Mouse (Mus musculus) forebrain, embryonic 11.5 days (tissue): Measurements from ENCODE around the gene Spata46. TPM values are rescaled to one million over a fixed set of nuclear protein-coding genes. Genes with fewer than 3 reads are reported as not detected.

Experiments
- ATAC-seq: fragments of 200-750 bp; cut with Nextera tagmentation; replicated peaks from 2 replicates; pipeline ENCODE4 v1.8.0; 2017; ENCODE audit warnings: moderate TSS enrichment; ENCODE audit not compliant: low FRiP score
- DNase-seq: peaks from one replicate; pipeline ENCODE4 v3.0.0-alpha.2; 2017; ENCODE audit warnings: low spot score
- H3K27ac ChIP-seq: fragments of 300-500 bp; sonication (generic); 2 replicates; pipeline ENCODE4 v1.5.1; 2014; ENCODE audit warnings: low read depth, low read length
- H3K27me3 ChIP-seq: fragments of 300-500 bp; sonication (generic); 2 replicates; pipeline ENCODE4 v1.6.1; 2014; ENCODE audit warnings: mild to moderate bottlenecking, low read length, mixed read lengths; ENCODE audit not compliant: control insufficient read depth, insufficient read depth
- H3K36me3 ChIP-seq: fragments of 300-500 bp; sonication (generic); 2 replicates; pipeline ENCODE4 v1.6.1; 2014; ENCODE audit warnings: mild to moderate bottlenecking, low read length, moderate library complexity, mixed read lengths; ENCODE audit not compliant: control insufficient read depth, insufficient read depth
- H3K4me1 ChIP-seq: fragments of 300-500 bp; sonication (generic); replicated peaks from 2 replicates; pipeline ENCODE4 v1.6.1; 2014; ENCODE audit warnings: low read length, mixed read lengths; ENCODE audit not compliant: control insufficient read depth, insufficient read depth
- H3K4me2 ChIP-seq: fragments of 300-500 bp; sonication (generic); 2 replicates; pipeline ENCODE4 v1.6.1; 2014; ENCODE audit warnings: low read depth, mild to moderate bottlenecking, low read length, moderate library complexity, mixed read lengths; ENCODE audit not compliant: severe bottlenecking
- H3K4me3 ChIP-seq: fragments of 300-500 bp; sonication (generic); 2 replicates; pipeline ENCODE4 v1.5.1; 2014; ENCODE audit warnings: low read depth, low read length
- H3K9ac ChIP-seq: fragments of 300-500 bp; sonication (generic); 2 replicates; pipeline ENCODE4 v1.6.1; 2014; ENCODE audit warnings: low read length
- H3K9me3 ChIP-seq: fragments of 300-500 bp; sonication (generic); 2 replicates; pipeline ENCODE4 v1.6.1; 2016; ENCODE audit warnings: low read length, mixed read lengths; ENCODE audit not compliant: control insufficient read depth
- WGBS: fragments of 180-500 bp; shearing (Covaris S2); extraction: QIAGEN DNeasy Blood & Tissue Kit; methylation state at CpG from one replicate; pipeline ENCODE4 v1.1.7; 2014; 5-methylcytosine and 5-hydroxymethylcytosine counted together
- polyA plus RNA-seq: library from polyadenylated mRNA; unstranded; fragments of >200 nt; fragmentation: Nextera tagmentation; extraction: Ambion mirVana; gene quantifications from 2 replicates; pipeline ENCODE4 v1.2.1, GENCODE M21; 2014

The Spata46 gene
- polyA plus RNA-seq, 1 experiment from 2014 or later = 3.2 TPM

DNA sequence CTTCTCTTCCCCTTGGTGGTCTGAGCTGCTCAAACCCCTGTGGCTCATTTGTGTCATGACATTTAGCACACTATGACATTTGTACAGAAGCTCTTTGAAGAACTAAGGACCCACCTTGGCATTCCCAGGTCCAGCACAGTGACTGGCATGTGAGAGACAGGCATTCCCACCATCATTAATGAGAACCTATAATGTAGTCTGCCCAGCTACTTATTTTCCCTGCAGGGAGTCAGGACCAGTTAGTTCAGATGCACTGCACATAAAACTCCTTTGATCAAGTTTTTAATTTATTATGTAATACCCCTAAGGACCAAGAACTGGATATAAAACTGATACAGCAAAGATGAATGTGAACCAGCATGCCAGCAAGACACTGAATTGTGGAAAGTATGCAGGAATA lies 42.5 kb downstream of the Spata46 start:
- Histone ChIP-seq H3K9me3 (no peaks in the 10 kb centered on the region), H3K4me2 (no peak overlapping the region), H3K4me1 (no peaks in the 10 kb centered on the region), H3K9ac (no peak overlapping the region), H3K27me3 (no peaks in the 10 kb centered on the region), H3K27ac (no peak overlapping the region), H3K36me3 (no peaks in the 10 kb centered on the region), H3K4me3 (no peak overlapping the region)
- no peak for DNase-seq
- ATAC-seq = no peak

DNA sequence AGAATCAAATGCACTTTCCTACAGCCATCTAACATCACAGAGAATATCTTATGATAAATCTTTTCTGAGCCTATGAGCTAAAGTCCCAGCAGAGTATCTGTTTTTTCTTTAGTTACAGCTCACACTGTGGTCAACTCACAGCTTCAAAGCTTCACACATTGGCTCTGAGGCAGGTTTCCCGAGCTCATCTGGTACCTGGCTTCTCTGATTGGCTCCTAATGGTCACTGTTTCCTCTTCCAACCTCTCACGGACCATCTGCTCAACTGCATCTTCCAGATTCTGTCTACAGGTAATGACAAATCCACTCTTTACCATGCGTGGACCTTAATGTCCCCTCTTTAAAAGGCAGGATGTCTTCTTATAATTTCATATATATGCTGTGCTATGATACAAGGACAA lies 44.7 kb downstream of the Spata46 start:
- no peaks in the 10 kb centered on the region for H3K27me3 ChIP-seq
- H3K27ac ChIP-seq = no peak overlapping the region
- DNase-seq = no peak

DNA sequence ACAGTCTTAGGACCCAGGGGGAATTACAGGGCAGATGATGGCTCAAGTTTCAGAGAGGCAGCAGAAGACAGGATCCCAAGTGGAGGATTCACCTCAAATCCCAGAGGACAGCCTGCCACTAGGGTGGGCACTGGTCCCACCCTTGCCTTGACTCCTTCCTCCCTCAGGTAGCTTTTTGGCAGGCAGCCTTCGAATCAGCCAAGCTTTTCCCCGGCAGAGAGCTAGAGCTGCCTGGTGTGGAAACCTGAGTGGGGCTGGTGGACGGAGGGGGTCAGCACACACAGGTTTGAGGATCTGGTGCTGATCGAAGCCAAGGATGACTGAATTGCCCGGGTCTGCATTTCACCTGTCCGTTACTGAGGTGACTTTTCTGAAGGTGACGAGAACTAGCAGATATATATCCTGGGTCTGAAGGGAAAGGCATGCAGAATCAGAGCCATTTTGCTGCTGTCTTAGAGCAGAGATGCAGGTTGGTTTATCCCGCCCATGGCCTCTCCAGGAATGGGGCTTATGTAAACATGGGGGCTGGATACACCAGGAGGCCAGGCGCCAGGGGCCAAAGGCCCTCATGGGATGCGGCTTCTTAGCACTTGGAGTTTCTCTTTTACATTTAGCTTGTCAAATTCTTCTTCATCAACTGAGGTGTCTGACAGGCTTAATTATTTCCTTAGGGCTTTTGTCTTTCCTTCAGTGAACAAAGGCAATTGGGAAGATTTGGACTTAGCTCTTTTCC lies 51.7 kb downstream of the Spata46 start:
- H3K4me3 ChIP-seq = no peak overlapping the region
- no peaks in the 10 kb centered on the region for H3K36me3 ChIP-seq
- peaks cover 2% of the 10 kb centered on the region; the same call in 1 of the 2 replicates for H3K4me1 ChIP-seq
- ATAC-seq (no peak), DNase-seq (no peak)
- WGBS = 74% methylated on average over 10 of the region's 10 CpGs
- no peaks in the 10 kb centered on the region for H3K27me3 ChIP-seq
- H3K4me2 ChIP-seq = no peak overlapping the region
- no peaks in the 10 kb centered on the region for H3K9me3 ChIP-seq
- no peak overlapping the region for H3K9ac ChIP-seq
- no peak overlapping the region for H3K27ac ChIP-seq

More for the DNA sequence above, 44.7 kb downstream of the Spata46 start:
- Histone ChIP-seq H3K36me3 (no peaks in the 10 kb centered on the region), H3K9me3 (no peaks in the 10 kb centered on the region), H3K9ac (no peak overlapping the region), H3K4me3 (no peak overlapping the region), H3K4me2 (no peak overlapping the region), H3K4me1 (no peaks in the 10 kb centered on the region)
- no peak for ATAC-seq
- 78% methylated on average over 3 of the region's 3 CpGs for WGBS

Other genes starting within 250 kb of the Spata46 start
- gene Ddr2, start 198.0 kb upstream of the Spata46 start, polyA plus RNA-seq = 23.5 and 27.3 TPM in 2 replicates
- gene Uap1, start 133.8 kb upstream of the Spata46 start, polyA plus RNA-seq = 59.2 and 65.7 TPM in 2 replicates
- 16.7 TPM in 2 replicates for gene Uhmk1, start 93.4 kb upstream of the Spata46 start, polyA plus RNA-seq
- gene Sh2d1b2, start 76.1 kb upstream of the Spata46 start, polyA plus RNA-seq = 0.07 TPM in 1 of 2 replicates, not detected in the other
- not detected in 2 replicates for gene Sh2d1b1, start 31.5 kb upstream of the Spata46 start, polyA plus RNA-seq
- gene Gm7694, start 2.5 kb upstream of the Spata46 start, polyA plus RNA-seq = 4.5 and 6.6 TPM in 2 replicates